Mouse (Mus musculus): ENCODE data around the gene Tshr. TPM values are rescaled to one million over a fixed set of nuclear protein-coding genes. Genes with fewer than 3 reads are reported as not detected.

Gene Tshr
- total and polyA plus RNA-seq, 2 experiments from 2014 or later = 1.7 to 2.8 TPM

DNA sequence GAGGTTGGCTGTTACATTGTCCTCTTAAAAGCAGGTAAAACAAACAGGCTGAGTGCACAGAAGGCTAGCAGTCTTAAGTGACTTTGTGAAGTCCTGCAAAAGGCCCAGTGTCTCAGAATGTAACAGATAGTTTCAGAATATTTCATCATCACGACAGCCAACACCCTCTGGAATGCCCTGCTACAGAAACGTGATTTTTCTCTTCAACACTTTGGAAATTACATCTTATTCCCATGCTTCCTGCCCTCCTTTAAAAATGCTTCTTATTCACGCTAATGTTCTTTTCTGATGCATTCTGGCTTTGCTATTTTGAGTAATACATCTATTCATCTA lies 111.8 kb downstream of the Tshr start:
- Histone ChIP-seq H3K36me3 (ENCODE audit: insufficient read depth) (no peaks in the 10 kb centered on the region), H3K9ac (0 out of 2 replicates have a peak overlapping the region, but pooled peaks have one; percentile 14), H3K4me3 (ENCODE audit: low read depth, low read length) (no peak overlapping the region), H3K9me3 (ENCODE audit: low read length) (no peaks in the 10 kb centered on the region), H3K27me3 (ENCODE audit: insufficient read depth, low read length) (no peaks in the 10 kb centered on the region), H3K27ac (ENCODE audit: low read depth, low read length) (peak overlapping the region; percentile 50; the same call in 1 of the 2 replicates), H3K4me1 (ENCODE audit: insufficient read depth) (peaks cover 13% of the 10 kb centered on the region; the same call in 1 of the 2 replicates), H3K4me2 (ENCODE audit: low read depth) (peak overlapping the region; percentile 17; the same call in 1 of the 2 replicates)
- ATAC-seq = peak; percentile 20; the same call in 1 of the 2 replicates
- 17% methylated on average over 3 of the region's 3 CpGs for WGBS
- DNase-seq = peak; percentile 45
- no peak for TF ChIP-seq CTCF (IDR thresholded peaks at IDR 0.05; ENCODE audit: low read depth)

DNA sequence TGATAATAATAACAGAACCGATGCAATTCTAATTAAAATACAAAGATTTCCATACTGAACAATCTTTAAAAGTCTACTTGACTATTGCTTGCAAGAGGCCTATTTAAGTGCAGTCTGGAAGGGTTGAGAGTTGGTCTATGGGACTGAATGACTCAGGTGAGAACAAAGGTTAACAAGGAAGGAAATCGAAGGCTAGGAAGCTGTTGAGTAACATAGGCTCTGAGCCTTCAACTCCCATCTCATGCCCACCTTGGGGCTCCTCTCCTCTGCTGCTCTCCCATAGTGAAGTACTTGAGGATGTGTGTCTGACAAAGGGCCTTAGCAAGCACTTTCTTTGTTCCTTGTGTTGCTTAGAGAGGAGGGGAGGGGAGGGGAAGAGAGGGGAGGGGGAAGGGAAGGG lies 116.1 kb downstream of the Tshr start:
- ATAC-seq = no peak
- no peaks in the 10 kb centered on the region for H3K36me3 ChIP-seq (ENCODE audit: insufficient read depth)

GRCm38 (mm10) chr12:91511766-91512165 lies 127.4 kb downstream of the Tshr start:
- Histone ChIP-seq H3K9me3 (ENCODE audit: low read length) (no peaks in the 10 kb centered on the region), H3K4me1 (ENCODE audit: insufficient read depth) (0 out of 2 replicates have a peak, but pooled peaks cover 4% of the 10 kb centered on the region), H3K4me3 (ENCODE audit: low read depth, low read length) (no peak overlapping the region), H3K27me3 (ENCODE audit: insufficient read depth, low read length) (no peaks in the 10 kb centered on the region), H3K4me2 (ENCODE audit: low read depth) (no peak overlapping the region), H3K9ac (no peak overlapping the region), H3K27ac (ENCODE audit: low read depth, low read length) (peak overlapping the region; percentile 73; the same call in 1 of the 2 replicates), H3K36me3 (ENCODE audit: insufficient read depth) (no peaks in the 10 kb centered on the region)
- ATAC-seq (peak; percentile 96), DNase-seq (peak; percentile 80)
- TF ChIP-seq CTCF (IDR thresholded peaks at IDR 0.05; ENCODE audit: low read depth) = no peak
- WGBS = 21% methylated on average over 3 of the region's 3 CpGs

More for the DNA sequence above, 116.1 kb downstream of the Tshr start:
- peaks cover 11% of the 10 kb centered on the region; the same call in 1 of the 2 replicates for H3K4me1 ChIP-seq (ENCODE audit: insufficient read depth)
- no peak overlapping the region for H3K27ac ChIP-seq (ENCODE audit: low read depth, low read length)
- H3K4me2 ChIP-seq (ENCODE audit: low read depth) = no peak overlapping the region
- WGBS = 88% methylated on average over 2 of the region's 2 CpGs
- TF ChIP-seq CTCF (IDR thresholded peaks at IDR 0.05; ENCODE audit: low read depth) = no peak
- no peaks in the 10 kb centered on the region for H3K27me3 ChIP-seq (ENCODE audit: insufficient read depth, low read length)
- H3K4me3 ChIP-seq (ENCODE audit: low read depth, low read length) = no peak overlapping the region
- H3K9me3 ChIP-seq (ENCODE audit: low read length) = no peaks in the 10 kb centered on the region
- no peak overlapping the region for H3K9ac ChIP-seq
- DNase-seq = no peak

DNA sequence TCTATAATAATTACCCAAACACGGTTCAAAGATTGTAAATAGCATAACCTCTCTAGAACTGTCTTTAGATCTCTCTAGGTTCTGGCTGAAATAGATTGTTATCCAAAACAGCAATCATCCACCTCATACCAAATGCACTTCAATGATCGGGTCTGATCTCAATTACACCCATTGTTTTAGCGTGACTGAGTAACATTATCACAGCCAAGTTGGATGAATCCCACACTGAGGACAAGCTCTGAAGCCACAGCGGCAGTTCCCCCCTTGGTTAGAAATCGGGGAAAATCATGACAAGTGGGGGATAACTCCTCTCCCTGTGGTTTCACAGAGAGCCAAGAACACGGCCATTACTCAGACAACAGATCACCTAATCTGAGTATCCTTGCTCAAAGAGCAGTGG lies 129.6 kb downstream of the Tshr start:
- DNase-seq (no peak), ATAC-seq (no peak)
- Histone ChIP-seq H3K9me3 (ENCODE audit: low read length) (no peaks in the 10 kb centered on the region), H3K4me1 (ENCODE audit: insufficient read depth) (0 out of 2 replicates have a peak, but pooled peaks cover 4% of the 10 kb centered on the region), H3K9ac (no peak overlapping the region), H3K36me3 (ENCODE audit: insufficient read depth) (no peaks in the 10 kb centered on the region), H3K4me2 (ENCODE audit: low read depth) (no peak overlapping the region), H3K4me3 (ENCODE audit: low read depth, low read length) (no peak overlapping the region), H3K27me3 (ENCODE audit: insufficient read depth, low read length) (no peaks in the 10 kb centered on the region), H3K27ac (ENCODE audit: low read depth, low read length) (no peak overlapping the region)
- 48% methylated on average over 6 of the region's 6 CpGs for WGBS
- no peak for TF ChIP-seq CTCF (IDR thresholded peaks at IDR 0.05; ENCODE audit: low read depth)

DNA sequence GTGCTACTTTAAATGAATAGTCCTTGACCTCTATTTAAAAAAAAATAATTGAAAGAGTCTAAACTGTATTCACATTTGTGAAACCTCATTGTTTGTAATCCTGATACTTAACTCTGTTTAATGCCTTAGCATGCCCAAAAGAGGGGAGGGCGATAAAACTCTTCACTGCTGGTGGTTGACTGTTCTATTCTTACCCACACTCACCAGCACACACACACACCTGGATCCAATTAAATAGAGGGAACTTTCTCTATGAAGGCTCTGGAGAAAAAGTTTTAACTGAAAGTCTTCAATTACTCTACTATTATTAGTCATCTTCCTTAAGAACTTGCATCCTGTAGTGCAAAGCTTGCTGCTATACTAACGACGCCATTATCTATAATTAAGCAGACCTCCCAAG lies 133.4 kb downstream of the Tshr start:
- ATAC-seq (no peak), DNase-seq (no peak)
- WGBS = 25% methylated on average over 3 of the region's 3 CpGs
- no peak for TF ChIP-seq CTCF (IDR thresholded peaks at IDR 0.05; ENCODE audit: low read depth)
- no peaks in the 10 kb centered on the region for H3K36me3 ChIP-seq (ENCODE audit: insufficient read depth)
- no peak overlapping the region for H3K4me3 ChIP-seq (ENCODE audit: low read depth, low read length)
- H3K27ac ChIP-seq (ENCODE audit: low read depth, low read length) = no peak overlapping the region
- H3K9ac ChIP-seq = no peak overlapping the region
- no peaks in the 10 kb centered on the region for H3K27me3 ChIP-seq (ENCODE audit: insufficient read depth, low read length)
- no peaks in the 10 kb centered on the region for H3K9me3 ChIP-seq (ENCODE audit: low read length)
- H3K4me1 ChIP-seq (ENCODE audit: insufficient read depth) = no peaks in the 10 kb centered on the region
- no peak overlapping the region for H3K4me2 ChIP-seq (ENCODE audit: low read depth)

GRCm38 (mm10) chr12:91523626-91524025 lies 139.3 kb downstream of the Tshr start:
- no peaks in the 10 kb centered on the region for H3K27me3 ChIP-seq (ENCODE audit: insufficient read depth, low read length)
- H3K36me3 ChIP-seq (ENCODE audit: insufficient read depth) = no peaks in the 10 kb centered on the region
- ATAC-seq = no peak
- no peak overlapping the region for H3K9ac ChIP-seq
- DNase-seq = no peak
- no peaks in the 10 kb centered on the region for H3K9me3 ChIP-seq (ENCODE audit: low read length)
- no peaks in the 10 kb centered on the region for H3K4me1 ChIP-seq (ENCODE audit: insufficient read depth)
- TF ChIP-seq CTCF (IDR thresholded peaks at IDR 0.05; ENCODE audit: low read depth) = no peak
- no peak overlapping the region for H3K27ac ChIP-seq (ENCODE audit: low read depth, low read length)
- no peak overlapping the region for H3K4me2 ChIP-seq (ENCODE audit: low read depth)
- H3K4me3 ChIP-seq (ENCODE audit: low read depth, low read length) = no peak overlapping the region
- 76% methylated on average over 3 of the region's 3 CpGs for WGBS

GRCm38 (mm10) chr12:91534514-91534913 lies 150.2 kb downstream of the Tshr start:
- Histone ChIP-seq H3K27ac (ENCODE audit: low read depth, low read length) (no peak overlapping the region), H3K36me3 (ENCODE audit: insufficient read depth) (0 out of 2 replicates have a peak, but pooled peaks cover 3% of the 10 kb centered on the region), H3K9me3 (ENCODE audit: low read length) (no peaks in the 10 kb centered on the region), H3K27me3 (ENCODE audit: insufficient read depth, low read length) (no peaks in the 10 kb centered on the region), H3K4me3 (ENCODE audit: low read depth, low read length) (no peak overlapping the region), H3K9ac (no peak overlapping the region), H3K4me1 (ENCODE audit: insufficient read depth) (no peaks in the 10 kb centered on the region), H3K4me2 (ENCODE audit: low read depth) (no peak overlapping the region)
- no peak for ATAC-seq
- no peak for TF ChIP-seq CTCF (IDR thresholded peaks at IDR 0.05; ENCODE audit: low read depth)
- DNase-seq = no peak
- 89% methylated on average over 6 of the region's 6 CpGs for WGBS

All from forebrain, postnatal 0 days (tissue).